Mouse (Mus musculus): ENCODE measurements around the gene Zp3.

DNA sequence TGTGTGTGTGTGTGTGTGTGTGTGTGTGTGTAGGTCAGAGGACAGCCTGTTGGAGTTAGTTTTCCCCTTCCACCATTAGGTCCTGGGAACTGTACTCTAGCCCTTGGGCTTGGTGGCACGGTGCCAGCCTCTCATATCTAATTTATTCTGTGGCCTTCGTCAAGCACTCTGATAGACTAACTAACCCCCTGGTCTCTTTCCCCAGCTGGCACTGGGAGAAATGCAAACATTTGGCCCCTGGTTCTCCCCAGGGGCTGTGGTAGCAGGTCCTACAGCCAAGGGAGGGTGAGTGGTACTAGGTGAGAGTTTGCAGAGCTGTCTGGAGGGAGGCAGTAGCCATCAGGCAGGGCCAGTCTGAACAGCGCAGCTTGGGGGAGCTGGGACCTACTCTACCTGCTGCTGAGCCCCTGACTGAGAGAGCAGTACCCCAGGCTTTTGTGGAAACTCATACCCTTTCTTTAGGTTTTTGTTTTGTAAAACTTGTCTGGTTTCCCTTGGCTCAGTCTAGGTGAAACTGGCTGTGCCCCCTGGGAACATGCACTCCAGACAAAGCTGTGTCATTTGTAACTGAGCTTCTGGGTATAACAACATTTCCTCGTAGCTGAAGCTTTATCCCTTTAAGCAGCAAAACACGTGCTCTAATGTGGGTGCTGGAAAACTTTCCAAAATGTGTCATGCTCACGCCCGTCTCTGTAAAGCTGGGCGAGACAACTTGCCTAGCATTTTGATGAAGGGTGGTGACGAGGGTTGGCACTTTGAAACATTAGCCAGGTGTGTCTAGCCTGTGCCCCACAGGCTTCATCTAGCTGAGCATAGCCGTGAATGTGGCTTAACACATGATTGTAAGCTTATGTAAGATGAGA is 36.3 kb downstream of the Zp3 start:
- TF ChIP-seq POLR2A (IDR thresholded peaks at IDR 0.05; ENCODE audit: control insufficient read depth, low read depth, low read length) (no peak), CTCF (IDR thresholded peaks at IDR 0.05; ENCODE audit: control insufficient read depth, insufficient read depth, insufficient replicate concordance, low read depth, low read length) (no peak)

Data from testis, adult 2 months (tissue).